Mouse (Mus musculus): ENCODE data around the gene Psma6.
"Not testable (repeated sequence)": the region's sequence is repeated elsewhere in the genome, so short reads cannot be mapped to it uniquely, and the experiment has no call there.

Gene Psma6

DNA sequence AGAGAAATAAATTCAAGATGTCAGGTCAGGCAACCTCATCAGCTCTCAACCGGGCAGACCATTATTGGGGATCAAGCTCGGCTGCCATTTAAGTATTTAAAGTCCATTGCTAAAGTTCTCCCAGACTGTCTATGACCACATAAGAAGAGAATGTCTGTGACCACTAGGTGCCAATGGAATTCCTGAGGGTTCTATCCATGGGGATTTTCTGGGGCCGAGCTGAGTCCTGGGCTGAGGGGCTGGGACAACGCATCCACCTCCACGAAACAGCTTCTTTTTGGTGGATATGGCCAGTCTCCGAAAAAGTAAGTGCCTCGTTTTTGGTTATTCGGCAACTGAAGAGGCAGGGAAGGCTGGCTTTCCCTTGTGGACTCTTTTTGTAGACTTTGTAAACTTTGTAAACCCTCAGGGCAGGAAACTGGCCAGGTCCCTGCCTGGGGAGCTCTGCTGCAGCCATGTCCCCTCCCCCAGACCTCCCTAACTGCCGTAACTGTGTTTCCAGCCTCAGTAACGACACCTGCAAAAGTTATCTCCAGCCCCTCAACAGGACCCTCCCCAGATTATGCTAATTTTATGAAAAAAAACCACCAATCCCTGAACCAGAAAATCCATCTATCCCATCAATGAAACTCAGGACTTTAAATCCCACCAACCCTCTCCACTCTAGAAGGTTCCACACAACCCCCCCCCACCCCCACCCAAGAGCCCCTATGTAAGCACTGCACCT, at the start of gene Psma6:
Psma6 (plus strand) TSS at position 200 of the 727 bp plus-strand sequence.
- DNase-seq (ENCODE audit: low spot score), result no peak

DNA sequence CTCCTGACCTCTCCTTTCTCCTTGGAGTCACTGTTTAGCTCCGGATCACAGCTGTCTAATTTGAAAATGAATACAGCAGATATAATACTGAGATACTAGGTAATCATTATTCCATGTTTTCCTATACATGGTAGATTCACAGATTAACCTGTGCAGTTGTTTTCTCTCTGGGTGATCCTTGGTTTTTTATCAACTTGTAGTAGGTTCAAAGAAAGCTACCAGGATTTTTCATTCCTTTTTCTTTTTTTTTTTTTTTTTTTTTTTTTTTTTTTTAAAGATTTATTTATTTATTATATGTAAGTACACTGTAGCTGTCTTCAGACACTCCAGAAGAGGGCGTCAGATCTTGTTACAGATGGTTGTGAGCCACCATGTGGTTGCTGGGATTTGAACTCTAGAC, 45.5 kb upstream of the Psma6 start:
- DNase-seq (ENCODE audit: low spot score), result not testable (repeated sequence)

DNA sequence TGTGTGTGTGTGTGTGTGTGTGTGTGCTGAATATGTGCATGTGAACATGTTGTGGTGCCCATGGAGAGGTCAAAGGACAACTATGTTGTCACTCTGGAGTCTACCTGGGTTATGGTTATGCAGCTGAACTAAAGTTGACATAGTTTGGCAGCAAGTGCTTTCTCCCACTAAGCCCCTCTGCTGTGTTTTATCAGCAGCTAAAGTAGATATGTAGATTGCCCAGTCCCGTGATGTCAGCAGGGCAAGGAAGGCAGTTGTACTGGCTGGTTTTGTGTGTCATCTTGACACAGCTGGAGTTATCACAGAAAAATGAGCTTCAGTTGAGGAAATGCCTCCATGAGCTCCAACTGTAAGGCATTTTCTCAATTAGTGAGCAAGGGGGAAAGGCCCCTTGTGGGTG, 41.0 kb upstream of the Psma6 start:
- not testable (repeated sequence) for DNase-seq (ENCODE audit: low spot score)

DNA sequence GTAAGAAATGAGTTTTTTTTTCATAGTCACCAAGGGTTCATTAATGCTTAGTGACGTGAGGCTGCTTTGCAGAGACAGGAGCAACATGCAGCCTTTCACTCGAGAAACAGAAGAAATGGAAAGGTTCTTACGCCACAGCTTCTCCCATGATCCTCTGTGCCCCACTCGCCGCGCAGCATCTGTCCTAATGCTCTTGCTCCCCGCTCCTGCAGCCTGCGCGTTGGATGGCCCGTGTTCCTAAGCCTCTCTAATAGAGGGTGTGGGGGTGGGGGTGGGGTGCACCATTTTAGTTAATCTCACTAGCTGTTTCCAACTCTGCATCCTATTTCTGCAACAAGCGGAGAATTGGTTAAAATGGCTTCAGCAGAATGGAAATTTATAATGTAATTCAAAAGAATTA, 40.0 kb upstream of the Psma6 start:
- DNase-seq (ENCODE audit: low spot score), result no peak

DNA sequence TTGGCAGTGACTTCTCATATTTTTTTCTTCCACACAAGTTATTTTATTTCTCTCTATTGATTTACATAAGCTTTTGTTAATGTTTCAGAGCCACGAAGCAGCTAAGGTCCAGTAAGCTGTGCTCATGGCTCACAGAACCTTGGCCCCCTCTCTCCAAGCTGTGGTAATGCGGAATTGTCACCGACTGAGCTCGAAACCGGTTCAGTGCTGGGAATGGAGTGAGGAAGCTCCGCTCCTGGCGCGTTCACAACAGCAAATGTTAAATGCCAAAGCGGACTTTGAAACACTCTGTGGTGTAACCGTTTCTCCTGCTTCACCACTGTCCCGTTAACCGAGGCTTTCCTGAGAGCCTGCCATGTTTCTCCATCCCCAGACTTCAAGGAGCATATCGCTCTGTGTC, 39.4 kb upstream of the Psma6 start:
- no peak for DNase-seq (ENCODE audit: low spot score)

DNA sequence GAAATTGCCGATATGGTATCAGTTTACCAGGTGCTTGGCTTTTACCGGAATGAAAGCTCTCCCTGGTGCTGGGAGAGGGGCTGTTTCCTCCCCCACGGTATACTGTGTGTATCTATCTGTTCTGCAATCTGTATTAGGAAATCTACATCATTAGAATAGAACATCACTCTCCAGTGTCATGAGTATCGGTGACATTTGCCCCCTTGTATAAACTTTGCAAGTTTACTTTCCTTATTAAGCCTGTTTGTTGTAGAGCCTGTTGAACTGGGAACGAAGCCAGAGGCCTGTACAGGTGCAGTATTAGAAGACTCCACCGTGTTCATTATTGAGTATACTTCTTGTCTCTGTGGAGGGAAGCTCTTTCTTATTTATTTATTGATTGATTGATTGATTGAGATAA, 30.6 kb upstream of the Psma6 start:
- DNase-seq (ENCODE audit: low spot score), result no peak

DNA sequence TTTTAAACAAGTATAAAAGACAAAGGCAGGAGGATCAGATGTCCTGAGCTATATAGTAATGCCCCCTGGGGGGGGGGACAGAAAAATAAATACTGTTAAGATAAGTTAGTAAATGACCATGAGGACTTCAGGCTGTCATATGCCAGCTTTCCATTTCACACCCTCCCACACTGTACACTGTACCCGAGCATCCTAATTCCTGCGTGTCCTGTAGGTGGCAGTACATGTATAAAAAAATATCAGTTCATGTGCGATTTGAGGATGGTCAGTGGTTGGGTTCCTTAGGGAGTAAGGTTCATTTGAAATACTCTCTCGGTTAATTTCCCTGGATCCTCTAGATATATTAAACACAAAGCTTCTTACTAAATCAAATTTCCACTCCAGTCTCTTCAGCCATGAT, 29.1 kb upstream of the Psma6 start:
- DNase-seq (ENCODE audit: low spot score), result peak; percentile 54

DNA sequence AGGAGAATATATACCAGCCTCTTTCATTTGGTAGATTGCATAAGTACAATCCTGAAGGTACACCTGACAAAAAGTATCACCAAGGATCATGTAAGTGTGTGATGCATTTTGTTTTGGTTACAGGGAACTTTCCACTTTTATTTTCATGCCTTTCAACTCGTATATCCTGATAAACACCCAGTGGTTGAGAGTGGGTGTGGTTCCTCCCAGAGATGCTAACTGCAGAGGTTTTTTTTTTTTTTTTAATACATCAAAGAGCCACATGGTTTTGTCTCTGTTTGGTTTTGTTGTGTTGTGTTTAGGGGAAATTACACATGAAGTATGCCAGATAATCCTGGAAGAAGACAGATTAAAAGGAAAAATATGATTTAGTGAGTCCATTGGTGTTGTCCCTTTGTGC, 26.7 kb upstream of the Psma6 start:
- no peak for DNase-seq (ENCODE audit: low spot score)

DNA sequence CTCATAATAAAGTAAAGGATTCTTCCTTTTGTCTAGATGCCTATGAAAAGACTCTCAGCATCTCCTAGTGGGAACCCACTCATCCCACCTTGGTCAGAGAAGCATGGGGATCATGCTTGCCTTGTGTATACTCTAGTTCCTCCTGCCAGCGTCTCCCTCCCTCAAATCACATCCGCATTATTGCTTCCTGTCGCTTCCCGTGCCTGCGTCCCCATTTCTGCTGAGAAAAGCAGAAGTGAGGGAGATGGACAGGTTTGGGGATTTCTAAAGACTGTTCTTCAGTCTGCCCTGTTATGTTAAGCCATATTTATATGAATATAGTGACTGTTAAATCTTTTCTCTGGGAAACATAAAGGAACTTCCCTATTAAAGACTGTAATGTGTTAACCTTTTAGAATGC, 23.1 kb upstream of the Psma6 start:
- DNase-seq (ENCODE audit: low spot score), result no peak

DNA sequence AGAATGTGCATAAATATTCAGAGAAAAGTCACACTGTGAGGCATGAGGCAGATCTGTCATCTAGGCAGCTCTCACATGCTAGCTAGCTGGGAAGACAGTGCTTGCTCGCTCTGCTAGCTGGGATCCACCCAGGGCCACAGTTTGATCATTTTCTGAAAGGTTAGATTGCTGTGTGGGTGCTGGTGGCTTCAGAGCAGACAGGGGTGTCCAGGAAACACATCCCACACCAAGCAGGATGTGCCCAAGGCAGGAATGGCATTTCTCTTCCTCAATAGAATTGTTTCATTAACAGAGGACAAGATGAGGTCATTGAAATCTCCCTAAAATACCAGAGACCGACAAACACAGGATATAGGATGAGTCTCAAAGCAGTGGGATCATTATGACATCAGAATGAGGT, 18.9 kb upstream of the Psma6 start:
- no peak for DNase-seq (ENCODE audit: low spot score)

DNA sequence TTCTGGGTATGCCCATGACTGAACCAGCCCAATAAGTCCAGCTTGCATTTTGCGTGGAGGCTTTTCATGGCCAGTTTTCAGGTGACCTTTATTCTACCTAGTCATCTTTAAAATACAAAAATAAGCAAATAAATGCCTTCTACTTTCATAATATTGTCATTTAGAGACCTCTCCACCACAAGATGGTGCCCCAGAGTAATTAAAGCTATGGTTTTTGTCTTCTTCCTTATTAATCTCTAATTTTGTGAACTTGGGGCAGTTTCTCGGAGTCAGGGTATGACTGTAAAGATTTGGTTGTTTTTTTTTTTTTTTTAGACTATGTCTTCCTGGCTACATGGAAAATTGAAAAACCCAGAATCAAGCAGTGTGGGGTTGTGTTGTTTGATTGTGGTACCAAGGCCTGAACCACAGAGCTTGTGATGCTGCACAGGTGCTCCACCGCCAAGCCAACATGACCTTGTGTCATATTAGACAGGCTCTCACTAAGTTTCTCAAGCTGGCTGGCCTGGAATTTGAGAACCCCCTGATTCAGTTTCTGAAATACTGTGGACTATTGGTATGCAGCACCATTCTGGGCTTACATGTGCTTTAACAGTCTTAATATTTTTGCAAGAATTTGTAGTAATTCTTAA, 11.5 kb upstream of the Psma6 start:
- DNase-seq (ENCODE audit: low spot score), result peak; percentile 62

DNA sequence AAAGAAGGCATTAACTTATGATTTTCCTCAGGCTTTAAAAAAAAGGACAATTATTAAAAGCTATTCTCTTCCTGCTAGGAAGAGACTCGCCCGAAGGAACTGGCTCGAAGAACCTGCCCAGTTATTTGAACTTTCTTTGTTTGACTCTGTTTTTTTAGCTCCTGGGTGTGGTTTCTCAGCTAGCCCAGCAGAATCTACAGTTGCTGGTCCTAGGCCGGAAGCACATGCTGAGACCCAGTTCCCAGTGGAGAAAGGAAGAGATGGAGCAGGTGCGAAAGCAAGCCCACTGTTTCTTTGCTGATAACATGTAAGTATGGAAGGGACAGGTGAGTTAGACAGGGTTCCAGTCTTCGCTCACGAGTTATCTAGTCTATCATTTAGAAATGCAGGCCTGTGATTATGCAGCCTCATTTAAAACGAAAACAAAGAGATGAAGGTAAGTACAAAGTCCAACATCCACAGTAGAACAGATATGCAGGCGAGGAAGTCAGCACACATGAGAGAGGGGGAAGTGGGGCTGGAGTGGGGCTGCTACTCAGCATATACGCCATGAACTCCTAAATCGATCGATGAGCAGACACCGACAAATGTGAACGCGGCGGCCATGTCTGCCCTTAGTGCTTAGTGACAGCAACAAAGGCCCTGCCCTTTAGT, 6.9 kb upstream of the Psma6 start:
- no peak for DNase-seq (ENCODE audit: low spot score)

DNA sequence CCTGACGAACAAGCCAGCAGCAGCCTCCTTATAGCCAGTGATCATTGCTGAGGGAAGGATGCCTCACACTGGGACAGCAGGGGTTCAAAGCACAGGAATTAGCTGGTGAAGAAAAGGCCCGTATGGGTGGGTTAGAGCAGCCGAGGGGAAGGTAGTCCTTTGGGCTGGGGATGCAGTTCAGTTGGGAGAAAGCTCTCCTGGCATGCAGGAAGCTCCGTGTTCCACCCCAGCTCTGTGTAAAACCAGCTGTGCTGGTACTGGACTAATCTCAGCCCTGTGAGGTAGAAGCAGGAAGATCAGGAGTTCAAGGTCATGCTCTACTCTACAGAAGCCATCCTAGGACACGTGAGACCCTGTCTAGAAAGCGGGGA, 6.4 kb upstream of the Psma6 start:
- no peak for DNase-seq (ENCODE audit: low spot score)

DNA sequence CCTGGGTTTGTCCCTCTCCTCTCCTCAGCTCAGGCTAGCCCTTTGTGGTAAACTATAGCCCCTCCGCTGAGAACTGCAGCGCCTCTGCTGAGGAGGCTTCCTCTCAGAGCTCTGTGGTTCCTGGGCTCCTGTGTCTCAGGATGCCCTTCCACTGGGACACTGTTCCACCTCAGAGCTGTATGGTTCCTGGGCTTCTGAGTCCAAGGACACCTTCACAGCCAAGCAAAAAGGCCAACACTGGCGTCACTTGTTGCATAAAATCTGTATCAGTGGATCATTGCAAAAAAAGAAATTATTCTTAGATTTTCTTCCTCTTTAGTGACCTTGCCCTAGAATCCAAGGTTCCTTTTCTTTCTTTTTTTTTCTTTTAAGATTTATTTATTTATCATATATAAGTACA, 804 bp downstream of the Psma6 start:
- no peak for DNase-seq (ENCODE audit: low spot score)

DNA sequence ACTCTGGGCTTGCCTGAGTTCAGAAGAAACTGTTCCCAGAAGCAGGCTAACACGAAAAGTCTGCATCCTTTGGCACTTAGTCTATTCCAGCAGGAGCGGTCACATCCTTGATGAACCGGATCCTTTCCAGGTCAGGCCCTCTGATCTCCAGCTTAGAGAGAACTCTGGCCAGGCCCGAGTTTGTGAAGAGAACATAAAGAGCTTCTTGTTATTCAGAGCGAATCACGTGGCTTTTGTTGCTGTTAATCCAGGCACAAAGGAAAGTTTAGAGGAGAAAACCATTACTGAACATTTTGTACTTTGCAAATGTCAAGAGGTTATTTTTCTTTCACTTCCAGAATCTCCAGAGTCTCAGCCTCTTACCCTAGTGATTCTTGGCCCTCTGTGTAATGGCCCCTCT, 1.9 kb downstream of the Psma6 start:
- DNase-seq (ENCODE audit: low spot score), result peak; percentile 59

DNA sequence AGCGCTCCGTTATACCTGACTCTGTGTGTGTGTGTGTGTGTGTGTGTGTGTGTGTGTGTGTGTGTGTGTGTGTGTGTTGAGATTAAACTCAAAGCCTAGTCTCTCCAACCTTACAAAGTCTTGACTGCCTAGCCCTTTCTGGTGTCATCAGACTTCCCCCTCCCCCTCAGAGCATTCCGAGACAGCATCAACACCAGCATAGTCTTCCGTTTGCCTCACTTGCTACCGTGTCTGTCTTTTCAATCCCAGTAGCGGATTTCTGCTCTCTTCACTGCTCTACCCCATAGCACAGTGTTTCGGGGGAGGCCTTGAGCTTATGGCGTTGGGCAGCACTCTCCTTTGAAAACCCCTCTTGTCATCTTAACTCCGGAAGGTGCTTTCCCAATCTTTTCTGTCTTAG, 2.4 kb downstream of the Psma6 start:
- no peak for DNase-seq (ENCODE audit: low spot score)

DNA sequence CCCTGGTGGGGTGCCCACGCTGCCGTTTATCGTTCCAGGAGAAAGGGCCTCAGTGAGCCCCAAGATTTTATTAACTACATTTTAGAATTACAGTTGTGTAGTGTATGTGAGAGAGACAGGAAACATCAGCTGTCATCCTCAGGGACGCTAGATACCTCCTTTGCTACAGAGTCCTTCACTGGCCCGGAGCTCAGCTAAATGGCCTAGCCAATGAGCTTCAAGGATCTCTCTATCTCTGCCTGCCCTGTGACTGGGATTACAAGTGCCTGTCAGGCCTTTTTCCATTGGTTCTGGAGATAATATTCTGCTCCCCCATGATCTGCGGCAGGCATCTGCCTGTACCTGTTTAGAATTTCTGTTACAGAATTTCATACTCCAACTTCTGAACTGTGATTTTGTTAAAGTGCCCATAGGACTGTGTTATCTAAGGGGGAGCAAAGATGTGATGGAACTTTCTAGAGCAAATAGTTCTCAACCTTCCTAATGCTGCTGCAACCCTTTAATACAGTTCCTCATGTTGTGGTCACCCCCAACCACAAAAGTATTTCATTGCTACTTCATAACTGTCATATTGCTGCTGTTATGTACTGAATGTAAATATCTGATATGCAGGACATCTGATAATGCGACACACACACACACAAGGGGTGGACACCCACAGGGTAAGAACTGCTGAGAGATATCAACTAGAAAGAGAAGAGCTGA, 3.2 kb downstream of the Psma6 start:
- no peak for DNase-seq (ENCODE audit: low spot score)

DNA sequence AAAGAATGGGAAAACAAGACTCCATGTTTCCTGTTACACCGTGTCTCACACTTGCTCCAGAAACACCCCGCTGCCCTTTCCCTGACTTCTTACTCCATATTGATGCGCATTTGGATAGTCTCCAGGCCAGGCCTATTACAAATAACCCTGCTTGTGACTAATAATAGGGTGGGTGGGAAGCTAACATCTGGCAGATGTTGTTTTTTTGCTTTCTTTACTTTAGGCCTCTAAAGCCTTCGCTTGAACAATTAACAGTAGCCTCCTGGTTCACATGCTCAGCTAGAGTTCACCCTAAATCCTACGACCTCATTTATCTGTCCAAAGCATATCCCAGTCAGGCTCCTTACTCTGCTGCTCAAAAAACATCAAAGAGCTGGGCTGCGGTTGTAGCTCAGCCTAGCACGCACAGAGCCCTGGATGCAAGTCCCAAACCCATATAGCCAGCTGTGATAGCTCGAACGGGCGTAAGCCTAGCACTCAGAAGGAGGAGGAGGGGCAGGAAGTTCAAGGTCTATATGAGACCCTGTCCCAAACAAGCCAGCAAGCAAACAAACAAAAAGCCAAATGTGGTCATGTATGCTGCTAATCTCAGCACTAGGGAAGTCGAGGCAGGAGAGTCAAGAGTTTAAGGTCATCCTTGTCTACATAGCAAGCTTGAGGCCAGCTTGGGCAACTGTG, 3.9 kb downstream of the Psma6 start:
- DNase-seq (ENCODE audit: low spot score), result peak; percentile 96

DNA sequence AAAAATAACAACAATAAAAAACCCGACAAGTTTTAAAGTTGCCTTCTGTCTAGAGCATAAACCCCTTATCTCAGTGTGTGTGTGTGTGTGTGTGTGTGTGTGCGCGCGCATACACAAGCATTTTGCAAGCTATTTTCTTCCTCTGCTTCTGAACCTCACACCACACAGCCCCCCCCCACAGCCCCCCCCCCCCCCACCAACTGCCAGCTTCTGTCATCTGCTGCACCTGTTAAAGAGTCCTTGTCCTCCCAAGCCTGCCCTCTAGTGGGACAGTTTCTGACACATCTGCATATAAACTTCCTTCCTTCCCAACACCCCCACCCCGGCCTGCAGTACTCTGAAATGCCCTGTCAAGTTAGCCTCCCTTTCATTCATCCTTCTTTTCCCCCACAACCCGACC, 4.5 kb downstream of the Psma6 start:
- DNase-seq (ENCODE audit: low spot score), result peak; percentile 45

DNA sequence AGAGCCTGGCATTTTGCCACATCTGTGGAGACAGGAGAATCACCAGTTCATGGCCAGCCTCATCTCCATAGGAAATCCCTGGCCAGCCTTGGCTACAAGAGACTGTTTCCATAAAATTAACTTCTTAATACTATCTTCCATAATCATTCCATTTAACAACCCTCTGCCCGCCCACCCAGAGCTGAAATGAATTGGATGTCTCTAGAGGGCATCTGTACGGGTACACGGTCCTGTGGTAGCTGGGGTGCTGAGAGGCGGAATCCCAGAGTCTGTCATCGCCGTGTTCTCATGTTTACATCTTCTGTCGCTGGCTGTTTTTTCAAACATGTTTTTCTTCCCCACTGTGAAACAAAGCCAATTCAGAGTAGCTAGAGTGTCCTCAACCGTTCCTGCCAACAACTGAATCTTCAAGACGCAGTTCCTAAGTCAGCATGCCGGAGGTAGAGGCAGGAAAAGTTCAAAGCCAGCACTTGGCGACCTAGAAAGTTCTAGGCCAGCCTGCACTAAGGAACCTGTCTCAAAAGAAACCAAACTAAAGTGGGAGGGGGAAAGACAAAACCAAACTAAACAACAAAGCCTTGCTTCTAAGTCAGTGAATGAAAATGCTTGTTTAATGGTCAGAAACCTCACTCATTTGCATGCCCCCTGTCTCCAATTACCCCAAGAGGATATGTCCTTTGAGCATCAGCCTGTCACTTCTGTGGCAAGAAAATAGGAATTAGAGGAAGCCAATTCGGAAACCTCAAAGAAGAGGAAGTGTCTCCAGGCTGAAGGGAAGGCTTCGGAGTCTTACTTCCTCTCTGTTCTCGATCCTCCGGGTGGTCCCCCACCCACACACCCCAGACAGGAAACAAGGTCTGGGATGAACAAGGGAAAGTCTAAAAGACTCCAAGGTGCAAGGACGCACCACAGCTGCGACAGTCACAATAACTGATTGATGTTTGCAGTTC, 5.4 kb downstream of the Psma6 start:
- DNase-seq (ENCODE audit: low spot score), result no peak

DNA sequence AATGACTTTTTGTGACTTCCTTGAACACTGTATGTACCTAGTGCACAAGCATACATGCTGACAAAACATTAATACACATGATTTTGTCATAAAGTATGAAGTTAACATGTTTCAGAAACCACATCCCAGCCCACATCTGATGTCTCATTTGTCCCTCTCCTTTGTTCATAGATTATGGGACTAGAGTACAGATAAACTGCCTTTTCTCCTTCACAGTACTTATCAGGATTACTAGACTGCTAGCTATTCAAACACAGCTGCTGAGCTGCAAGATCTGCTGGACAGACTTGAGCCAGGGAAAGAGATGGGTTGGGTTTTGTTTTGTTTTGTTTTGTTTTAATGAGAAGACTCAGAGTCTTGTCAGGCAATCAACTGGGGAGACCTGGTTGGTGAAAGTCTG, 8.1 kb downstream of the Psma6 start:
- DNase-seq (ENCODE audit: low spot score), result peak; percentile 16

Data from adipocyte (in vitro differentiated cells).